Mouse (Mus musculus) pancreas, adult 10 weeks (tissue): ENCODE results near the gene Ankrd61. TPM values are rescaled to one million over a fixed set of nuclear protein-coding genes. Genes with fewer than 3 reads are reported as not detected.

Experiments used
- polyA plus RNA-seq: library from polyadenylated mRNA; stranded (reverse); fragments of 350-450 nt; fragmentation: Illumina TruSeq; extraction: RNeasy Lipid Tissue Mini Kit (QIAGEN cat#74804); gene quantifications from one replicate; pipeline ENCODE4 v1.2.3, GENCODE M21; 2015; ENCODE audit warnings: low read depth, low replicate concordance; ENCODE audit not compliant: insufficient read depth

Ankrd61 gene
- not detected for polyA plus RNA-seq

GRCm38 (mm10) chr5:143897635-143898330 is at the start of gene Ankrd61:
Gene Ankrd61 (minus strand): TSS chr5:143897685.

GRCm38 (mm10) chr5:143932831-143933230 is 35.3 kb upstream of the Ankrd61 start, which contains the start of gene Rsph10b:
Gene Rsph10b (plus strand): TSS chr5:143933035.

GRCm38 (mm10) chr5:143927875-143928274 is 30.4 kb upstream of the Ankrd61 start, which contains the start of gene Gm42421:
Gene Gm42421 (plus strand): TSS chr5:143928175.

DNA sequence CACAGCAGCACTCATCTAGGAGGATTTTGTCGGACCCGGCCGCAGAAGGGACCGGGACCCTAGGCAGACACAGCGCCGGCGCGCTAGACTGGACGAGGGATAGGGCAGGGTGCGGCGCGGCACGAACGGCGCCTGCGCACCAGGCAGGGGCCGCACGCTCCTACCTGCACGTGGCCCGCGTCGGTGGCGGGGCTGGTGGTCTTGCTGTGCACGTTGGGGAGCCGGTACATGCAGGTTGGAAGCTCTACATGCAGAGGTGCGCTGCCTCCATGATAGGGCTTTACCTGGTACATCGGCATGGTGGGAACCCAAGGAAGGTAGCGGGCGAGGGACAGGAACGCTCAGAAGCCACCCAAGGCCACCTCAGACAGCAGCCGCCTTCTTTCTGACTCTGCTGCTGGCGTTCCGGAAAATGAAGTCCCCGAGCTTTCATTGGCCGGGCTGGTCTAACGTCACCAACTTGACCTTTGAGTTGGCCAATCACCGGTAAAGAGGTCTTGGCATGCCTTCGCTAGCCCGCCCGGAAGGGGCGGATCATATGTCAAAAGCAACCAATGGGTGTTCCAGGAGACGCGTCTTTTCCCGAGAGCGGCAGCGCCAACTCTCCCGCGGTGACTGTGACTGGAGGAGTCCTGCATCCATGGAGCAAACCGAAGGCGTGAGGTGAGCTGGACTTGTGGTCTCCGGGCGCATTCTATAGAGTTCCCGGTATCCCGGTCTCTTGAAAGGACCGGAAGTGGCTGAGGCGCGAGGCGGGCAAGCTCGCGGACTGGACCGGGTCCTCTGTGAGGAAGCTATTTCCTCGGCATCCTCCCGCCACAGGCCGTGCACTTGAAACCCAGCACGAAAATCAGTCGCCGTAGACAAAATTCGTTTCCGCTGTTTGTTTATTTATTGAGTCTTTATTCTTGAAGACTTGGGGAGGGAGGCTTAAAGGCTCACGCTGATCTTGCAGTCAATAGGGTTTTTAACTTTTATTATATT is 12.2 kb upstream of the Ankrd61 start, which contains the start of the genes Aimp2 and Pms2:
TSS of gene Aimp2 (minus strand) at position 431 of the 984 bp plus-strand sequence.
TSS of gene Pms2 (plus strand) at position 548 of the 984 bp plus-strand sequence.

Other genes with a start within 250 kb of the Ankrd61 start
- 2.9 TPM for gene Usp42, start 165.4 kb downstream of the Ankrd61 start, polyA plus RNA-seq
- gene Eif2ak1, start 79.9 kb downstream of the Ankrd61 start, polyA plus RNA-seq: 5.2 TPM
- gene Aimp2, start 12.2 kb upstream of the Ankrd61 start, polyA plus RNA-seq: 16.3 TPM
- 1.4 TPM for gene Pms2, start 12.3 kb upstream of the Ankrd61 start, polyA plus RNA-seq
- not detected for gene Gm42421, start 30.5 kb upstream of the Ankrd61 start, polyA plus RNA-seq
- 0.85 TPM for gene Rsph10b, start 35.4 kb upstream of the Ankrd61 start, polyA plus RNA-seq
- gene Ccz1, start 117.2 kb upstream of the Ankrd61 start, polyA plus RNA-seq: 13.2 TPM
- gene Ocm, start 129.0 kb upstream of the Ankrd61 start, polyA plus RNA-seq: not detected
- 4.6 TPM for gene Lmtk2, start 202.8 kb upstream of the Ankrd61 start, polyA plus RNA-seq